Comparison of ENCODE assay signal across 31 mouse cellular contexts in genomic region chr12:75460561-75460960, GRCm38 (mm10). TPM values are rescaled to one million over a fixed set of nuclear protein-coding genes. Genes with fewer than 3 reads are reported as not detected.
DNase-seq lines count a peak whose midpoint lies in the region; ATAC-seq and TF ChIP-seq lines count a peak whose summit lies in the region.
"Had no signal": no experiment of that assay in that cellular context is flagged by ENCODE, and none has a peak within 500 bp of the region (broad histone marks: within the 10 kb centered on the region; RNA-seq: fewer than 3 reads in every experiment).

No protein-coding gene starts in this region.

- peaks cover 35% of the 10 kb centered on the region for H3K36me3 ChIP-seq in heart, embryonic 15.5 days

- H3K4me3 ChIP-seq in heart, embryonic 15.5 days = no peak overlapping the region
- H3K4me3 ChIP-seq: forebrain, embryonic 12.5 days; gastrocnemius, adult 2 months; kidney, embryonic 15.5 days; midbrain, embryonic 10.5 days had no signal

- H3K9me3 ChIP-seq in heart, embryonic 15.5 days (replicated peaks) = no peaks in the 10 kb centered on the region
- H3K9me3 ChIP-seq: forebrain, embryonic 12.5 days; kidney, embryonic 15.5 days; midbrain, embryonic 10.5 days had no signal

- H3K4me2 ChIP-seq in heart, embryonic 15.5 days = no peak overlapping the region
- H3K4me2 ChIP-seq: forebrain, embryonic 12.5 days; kidney, embryonic 15.5 days; liver, embryonic 11.5 days had no signal

- DNase-seq in heart, postnatal 4 days = no peak
- peak; percentile 23 for DNase-seq in brain, embryonic 14.5 days (ENCODE audit: low read depth)
- DNase-seq in cerebellum, adult 8-10 months = peak; percentile 68
- DNase-seq in lung, adult 18-20 months = no peak
- no peak for DNase-seq in right cerebral cortex, postnatal 14 days
- DNase-seq: adrenal gland, adult 2 months; gastrocnemius, adult 2 months; lung, adult 2 months; right cerebral cortex, adult 18-20 months; thymus, adult 2 months had no signal

- H3K9ac ChIP-seq in heart, embryonic 15.5 days = no peak overlapping the region
- H3K9ac ChIP-seq: forebrain, embryonic 12.5 days; kidney, embryonic 15.5 days had no signal

- WGBS in heart, embryonic 15.5 days = 71% methylated on average over 5 of the region's 5 CpGs

- peak overlapping the region; percentile 24; the same call in 1 of the 2 replicates for H3K27ac ChIP-seq in heart, embryonic 15.5 days
- H3K27ac ChIP-seq: forebrain, embryonic 12.5 days; gastrocnemius, adult 2 months; kidney, embryonic 15.5 days; midbrain, embryonic 10.5 days had no signal

- ATAC-seq in heart, embryonic 15.5 days (replicated peaks; ENCODE audit: insufficient number of reproducible peaks, insufficient read depth, low FRiP score, low read depth) = no peak
- ATAC-seq in megakaryocyte progenitor cell, adult 5-6 weeks (replicated peaks; ENCODE audit: poor library complexity) = 0 out of 2 replicates have a peak, but pooled peaks have one; percentile 23
- ATAC-seq: hindbrain, embryonic 16.5 days; intestine, embryonic 16.5 days had no signal

- TF ChIP-seq CTCF in brain, embryonic 14.5 days (IDR thresholded peaks at IDR 0.05; ENCODE audit: borderline replicate concordance, extremely low read depth, insufficient read depth, insufficient read length) = no peak

- no peaks in the 10 kb centered on the region for H3K27me3 ChIP-seq in heart, embryonic 15.5 days
- H3K27me3 ChIP-seq: forebrain, embryonic 12.5 days; kidney, embryonic 15.5 days had no signal

- no peak for TF ChIP-seq POLR2A in brain, embryonic 14.5 days (IDR thresholded peaks at IDR 0.05; ENCODE audit: borderline replicate concordance, extremely low read depth, insufficient read depth, insufficient read length, poor library complexity, severe bottlenecking)

- H3K4me1 ChIP-seq in heart, embryonic 15.5 days (replicated peaks) = peaks cover 8% of the 10 kb centered on the region
- H3K4me1 ChIP-seq: forebrain, embryonic 12.5 days; kidney, embryonic 15.5 days had no signal

RNA-seq across cellular contexts. Expression of gene Gphb5, which starts 44.0 kb away (rescaled TPM):
- polyA plus RNA-seq in heart, embryonic 15.5 days (2015; fragmentation: Nextera tagmentation; extraction: Ambion mirVana) = not detected in 2 replicates
- not detected for total RNA-seq in heart, postnatal 4 days (2021)
- 0.05 and 0.06 TPM in 2 replicates for polyA plus RNA-seq in brain, embryonic 14.5 days (2012; rRNA removed)
- total RNA-seq in megakaryocyte progenitor cell, adult 5-6 weeks (2015) = 0.73 TPM in 1 of 2 replicates, not detected in the other
- total RNA-seq in megakaryocyte progenitor cell, adult 5-6 weeks (2017) = not detected in 2 replicates
- total RNA-seq: adrenal gland, adult 2 months; common myeloid progenitor, adult 5-6 weeks; gastrocnemius, adult 2 months; granulocyte monocyte progenitor cell, adult 5-6 weeks; hematopoietic stem cell, adult 5-6 weeks; layer of hippocampus, postnatal 10 days; midbrain, postnatal 0 days; neutrophil, adult 5-6 weeks had no signal
- polyA plus RNA-seq: adrenal gland, adult 2 months; C2C12; embryonic facial prominence, embryonic 11.5 days; forebrain, embryonic 12.5 days; hindbrain, embryonic 16.5 days; intestine, embryonic 16.5 days; kidney, embryonic 15.5 days; large intestine, adult 2 months; limb, embryonic 11.5 days; liver, embryonic 11.5 days; lung, adult 2 months; midbrain, embryonic 10.5 days; midbrain, postnatal 0 days; spleen, adult 2 months; stomach, embryonic 16.5 days; urinary bladder, adult 2 months had no signal

Comparison
In these comparisons a context has a peak if more than half of its experiments do, and no peak if none do; other contexts are left out.
1. DNase-seq: peak in brain, embryonic 14.5 days (single experiment) and cerebellum, adult 8-10 months (single experiment); none in heart, postnatal 4 days (single experiment), lung, adult 18-20 months (0 of 2) and right cerebral cortex, postnatal 14 days (single experiment).